Mouse (Mus musculus): ENCODE data around the gene Pde4b.

GRCm38 (mm10) chr4:102483354-102484018, 396.1 kb downstream of the Pde4b start:
- TF ChIP-seq CTCF (conservative IDR thresholded peaks at IDR 0.05; ENCODE audit: insufficient read depth, insufficient read length, low read depth, low read length) (no peak), POLR2A (IDR thresholded peaks at IDR 0.05; ENCODE audit: low read depth, low read length) (no peak)

All from kidney, adult 2 months (tissue).